Comparison of ENCODE assay signal across 8 mouse cellular contexts in the genomic region with DNA sequence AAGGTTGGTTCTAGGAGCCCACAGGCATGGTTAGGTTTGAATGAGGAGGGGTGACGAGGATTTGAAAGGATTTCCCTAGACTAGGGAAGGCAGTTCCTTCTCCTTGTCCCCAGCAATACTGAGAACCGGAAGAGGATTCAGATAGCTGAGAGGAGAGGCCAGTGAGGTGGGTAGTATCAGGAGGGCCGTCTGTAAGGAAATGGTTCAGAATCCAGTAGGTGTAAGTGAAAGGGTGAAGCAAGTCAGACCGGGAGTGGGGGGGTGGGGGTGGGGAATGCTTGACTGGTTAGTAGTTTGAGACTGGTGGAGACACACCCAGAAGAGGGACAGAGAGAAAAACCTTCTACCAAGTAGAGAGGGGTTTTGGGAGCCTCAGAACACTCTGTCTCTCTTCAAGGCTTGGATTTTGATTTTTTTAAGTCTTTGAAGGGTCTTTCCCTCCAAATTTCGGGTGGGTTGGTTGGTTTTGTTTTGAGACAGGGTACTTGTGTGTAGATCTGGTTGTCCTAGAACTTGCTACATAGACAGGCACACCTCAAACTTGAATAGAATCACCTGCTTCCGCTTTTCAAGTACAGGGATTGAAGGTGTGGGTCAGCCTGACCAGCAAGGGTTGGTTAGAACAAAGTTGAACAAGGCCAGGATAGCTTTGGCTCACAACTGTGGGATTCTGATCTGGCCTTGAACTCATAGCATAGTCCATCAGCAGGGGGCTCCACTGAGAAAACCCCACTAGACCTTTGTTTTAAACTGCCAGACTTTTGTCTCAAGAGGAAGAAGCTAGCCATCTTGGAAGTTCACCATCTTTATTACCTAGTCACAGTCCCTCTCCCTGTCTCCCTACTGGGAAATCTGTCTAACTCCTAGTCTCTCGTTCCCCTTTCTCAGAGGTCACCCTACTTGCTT. TPM values are rescaled to one million over a fixed set of nuclear protein-coding genes. Genes with fewer than 3 reads are reported as not detected.
DNase-seq lines count a peak whose midpoint lies in the region; ATAC-seq lines count a peak whose summit lies in the region.
"Had no signal": no experiment of that assay in that cellular context is flagged by ENCODE, and none has a peak within 500 bp of the region (broad histone marks: within the 10 kb centered on the region; RNA-seq: fewer than 3 reads in every experiment).

No protein-coding gene starts in this region.

- peaks cover 2% of the 10 kb centered on the region; the same call in 1 of the 2 replicates for H3K27me3 ChIP-seq in forebrain, embryonic 11.5 days (ENCODE audit: control insufficient read depth, insufficient read depth, low read length)

- no peak overlapping the region for H3K27ac ChIP-seq in forebrain, embryonic 11.5 days (ENCODE audit: low read depth, low read length)

- WGBS in forebrain, embryonic 11.5 days, result 76% methylated on average over 7 of the region's 7 CpGs

- no peak for ATAC-seq in forebrain, embryonic 11.5 days (replicated peaks; ENCODE audit: low FRiP score)

- H3K36me3 ChIP-seq in forebrain, embryonic 11.5 days (ENCODE audit: control insufficient read depth, insufficient read depth, low read length), result no peaks in the 10 kb centered on the region

- no peak overlapping the region for H3K9ac ChIP-seq in forebrain, embryonic 11.5 days (ENCODE audit: low read length)

- no peaks in the 10 kb centered on the region for H3K9me3 ChIP-seq in forebrain, embryonic 11.5 days (ENCODE audit: control insufficient read depth, low read length)

- no peak overlapping the region for H3K4me2 ChIP-seq in forebrain, embryonic 11.5 days (ENCODE audit: low read depth, low read length, severe bottlenecking)

- no peak overlapping the region for H3K4me3 ChIP-seq in forebrain, embryonic 11.5 days (ENCODE audit: low read depth, low read length)

- peak; percentile 27 for DNase-seq in lung, postnatal 10 days
- DNase-seq in lung, adult 18-20 months, result no peak
- DNase-seq in T-cell, adult 2 months (ENCODE audit: low spot score), result peak; percentile 23
- DNase-seq in lung, postnatal 14 days, result peak; percentile 37
- DNase-seq in thymus, postnatal 25 days, result peak; percentile 52
- DNase-seq in forebrain, embryonic 11.5 days (ENCODE audit: low spot score), result no peak
- no peak for DNase-seq in yolk sac, embryonic 10.5 days (ENCODE audit: low spot score)
- DNase-seq: heart, postnatal 36 days had no signal

- H3K4me1 ChIP-seq in forebrain, embryonic 11.5 days (replicated peaks; ENCODE audit: control insufficient read depth, insufficient read depth, low read length), result peaks cover 5% of the 10 kb centered on the region; the same call in 1 of the 2 replicates

RNA-seq across cellular contexts. Expression of gene Tnfrsf13b, which starts 17.3 kb away (rescaled TPM):
- polyA plus RNA-seq in forebrain, embryonic 11.5 days (2014; fragmentation: Nextera tagmentation; extraction: Ambion mirVana), result 0.83 and 1.0 TPM in 2 replicates

RNA-seq across cellular contexts. Expression of gene Usp22, which starts 31.0 kb away (rescaled TPM):
- 259 and 277 TPM in 2 replicates for polyA plus RNA-seq in forebrain, embryonic 11.5 days (2014; fragmentation: Nextera tagmentation; extraction: Ambion mirVana)

Comparison
In these comparisons a context has a peak if more than half of its experiments do, and no peak if none do; other contexts are left out.
1. DNase-seq: peak in lung, postnatal 10 days (single experiment), T-cell, adult 2 months (single experiment), lung, postnatal 14 days (single experiment) and thymus, postnatal 25 days (single experiment); none in lung, adult 18-20 months (0 of 2), forebrain, embryonic 11.5 days (single experiment) and yolk sac, embryonic 10.5 days (single experiment).